Mouse (Mus musculus): ENCODE results near the gene Manf. TPM values are rescaled to one million over a fixed set of nuclear protein-coding genes. Genes with fewer than 3 reads are reported as not detected.
A peak's percentile ranks its signal among the peaks of the same experiment; 100 is the strongest.

Gene Manf
- total and polyA plus RNA-seq, 3 experiments: 181 to 358 (median 292) TPM

GRCm38 (mm10) chr9:106788812-106789321, 102.9 kb downstream of the Manf start, which contains the start of gene Rad54l2 (continued):
- no peak for TF ChIP-seq USF2 (conservative IDR thresholded peaks at IDR 0.05; ENCODE audit: low read depth, low read length)
- TF ChIP-seq TBP (conservative IDR thresholded peaks at IDR 0.05; ENCODE audit: low read depth, low read length): peak; percentile 89
- no peak for TF ChIP-seq MAFK (IDR thresholded peaks at IDR 0.05; ENCODE audit: insufficient replicate concordance, low read length)
- TF ChIP-seq MAZ (IDR thresholded peaks at IDR 0.05; ENCODE audit: low read depth, low read length): peak; percentile 88
- TF ChIP-seq CHD2 (IDR thresholded peaks at IDR 0.05; ENCODE audit: low read length): peak; percentile 43; the same call in 1 of the 2 replicates
- peak; percentile 71 for TF ChIP-seq ELF1 (IDR thresholded peaks at IDR 0.05; ENCODE audit: low read depth, low read length)
- TF ChIP-seq CTCF (conservative IDR thresholded peaks at IDR 0.05 in 1 of 2, IDR thresholded peaks at IDR 0.05 in 1 of 2; ENCODE audit: low read depth in 2 of 2, low read length in 2 of 2): peak in 1 of 2 experiments; percentile 37; a peak in 2 of 4 replicates
- TF ChIP-seq POLR2A (IDR thresholded peaks at IDR 0.05; ENCODE audit: low read depth, low read length): peak; percentile 81; the same call in 1 of the 2 replicates
- peak; percentile 86 for TF ChIP-seq IRF4 (IDR thresholded peaks at IDR 0.05; ENCODE audit: low read depth, low read length)
- TF ChIP-seq MYC (IDR thresholded peaks at IDR 0.05; ENCODE audit: low read depth, low read length): 0 out of 2 replicates have a peak, but pooled peaks have one; percentile 16
- TF ChIP-seq NELFE (IDR thresholded peaks at IDR 0.05; ENCODE audit: low read depth, low read length): peak; percentile 89

Other genes starting within 250 kb of the Manf start
- not detected in 2 replicates for gene Grm2, start 235.9 kb downstream of the Manf start, total RNA-seq (2012; rRNA removed)
- not detected in 2 replicates for gene Grm2, start 235.9 kb downstream of the Manf start, total RNA-seq (2014; rRNA removed)
- gene Grm2, start 235.9 kb downstream of the Manf start, polyA plus RNA-seq (2012; ENCODE audit: insufficient read length, low read depth): not detected in 2 replicates
- gene Tex264, start 206.1 kb downstream of the Manf start, total RNA-seq (2012; rRNA removed): 33.6 and 45.3 TPM in 2 replicates
- gene Tex264, start 206.1 kb downstream of the Manf start, total RNA-seq (2014; rRNA removed): 30.9 and 34.3 TPM in 2 replicates
- 45.2 and 54.8 TPM in 2 replicates for gene Tex264, start 206.1 kb downstream of the Manf start, polyA plus RNA-seq (2012; ENCODE audit: insufficient read length, low read depth)
- 11.5 and 11.6 TPM in 2 replicates for gene Rad54l2, start 102.8 kb downstream of the Manf start, total RNA-seq (2012; rRNA removed)
- 7.1 and 7.2 TPM in 2 replicates for gene Rad54l2, start 102.8 kb downstream of the Manf start, total RNA-seq (2014; rRNA removed)
- 13.3 and 16.5 TPM in 2 replicates for gene Rad54l2, start 102.8 kb downstream of the Manf start, polyA plus RNA-seq (2012; ENCODE audit: insufficient read length, low read depth)
- gene Dcaf1, start 70.1 kb downstream of the Manf start, total RNA-seq (2012; rRNA removed): 43.9 and 48.5 TPM in 2 replicates
- gene Dcaf1, start 70.1 kb downstream of the Manf start, total RNA-seq (2014; rRNA removed): 40.9 and 44.9 TPM in 2 replicates
- 36.1 and 42.9 TPM in 2 replicates for gene Dcaf1, start 70.1 kb downstream of the Manf start, polyA plus RNA-seq (2012; ENCODE audit: insufficient read length, low read depth)
- gene Rbm15b, start 4.6 kb downstream of the Manf start, total RNA-seq (2012; rRNA removed): 17.4 and 26.4 TPM in 2 replicates
- 10.9 and 11.4 TPM in 2 replicates for gene Rbm15b, start 4.6 kb downstream of the Manf start, total RNA-seq (2014; rRNA removed)
- 15.6 and 19.5 TPM in 2 replicates for gene Rbm15b, start 4.6 kb downstream of the Manf start, polyA plus RNA-seq (2012; ENCODE audit: insufficient read length, low read depth)

All from CH12.LX (cell line).